Mouse (Mus musculus) stomach, embryonic 15.5 days (tissue): ENCODE results near the gene Ifnl3. TPM values are rescaled to one million over a fixed set of nuclear protein-coding genes. Genes with fewer than 3 reads are reported as not detected.
"Not testable (repeated sequence)": the region's sequence is repeated elsewhere in the genome, so short reads cannot be mapped to it uniquely, and the experiment has no call there.

Experiments
- ATAC-seq: fragments of 200-750 bp; cut with Nextera tagmentation; 2 replicates; pipeline ENCODE4 v1.8.0; 2017; ENCODE audit warnings: low read depth, moderate number of reproducible peaks, moderate TSS enrichment; ENCODE audit not compliant: insufficient read depth, low FRiP score
- H3K27ac ChIP-seq: fragments of 300-500 bp; sonication (generic); 2 replicates; pipeline ENCODE4 v1.5.1; 2015; ENCODE audit warnings: mild to moderate bottlenecking, inconsistent platforms
- H3K27me3 ChIP-seq: fragments of 300-500 bp; sonication (generic); replicated peaks from 2 replicates; pipeline ENCODE4 v1.6.1; 2015; ENCODE audit warnings: inconsistent platforms
- H3K36me3 ChIP-seq: fragments of 300-500 bp; sonication (generic); 2 replicates; pipeline ENCODE4 v1.6.1; 2015; ENCODE audit warnings: inconsistent platforms
- H3K4me1 ChIP-seq: fragments of 300-500 bp; sonication (generic); 2 replicates; pipeline ENCODE4 v1.6.1; 2015; ENCODE audit warnings: inconsistent platforms
- H3K4me2 ChIP-seq: fragments of 300-500 bp; sonication (generic); 2 replicates; pipeline ENCODE4 v1.6.1; 2015; ENCODE audit warnings: mild to moderate bottlenecking, inconsistent platforms
- H3K4me3 ChIP-seq: fragments of 300-500 bp; sonication (generic); replicated peaks from 2 replicates; pipeline ENCODE4 v1.5.1; 2015; ENCODE audit warnings: inconsistent platforms
- H3K9ac ChIP-seq: fragments of 300-500 bp; sonication (generic); 2 replicates; pipeline ENCODE4 v1.6.1; 2015; ENCODE audit warnings: inconsistent platforms
- H3K9me3 ChIP-seq: fragments of 300-500 bp; sonication (generic); 2 replicates; pipeline ENCODE4 v1.6.1; 2016; ENCODE audit warnings: inconsistent platforms
- WGBS: fragments of 180-500 bp; shearing (Covaris S2); methylation state at CpG from one replicate; pipeline ENCODE4 v1.1.7; 2015; 5-methylcytosine and 5-hydroxymethylcytosine counted together
- polyA plus RNA-seq: library from polyadenylated mRNA; unstranded; fragments of >200 nt; fragmentation: Nextera tagmentation; extraction: Ambion mirVana; gene quantifications from 2 replicates; pipeline ENCODE4 v1.2.1, GENCODE M21; 2015

The Ifnl3 gene
- not detected in 2 replicates for polyA plus RNA-seq

GRCm38 (mm10) chr7:28522536-28522935, at the start of gene Ifnl3:
Ifnl3 (plus strand) TSS chr7:28522836.
- not testable (repeated sequence) for H3K4me3 ChIP-seq, ATAC-seq, H3K27me3 ChIP-seq, H3K27ac ChIP-seq, H3K9ac ChIP-seq, H3K9me3 ChIP-seq, H3K4me2 ChIP-seq, H3K4me1 ChIP-seq, H3K36me3 ChIP-seq
- WGBS, result 60% methylated on average over 5 of the region's 6 CpGs

DNA sequence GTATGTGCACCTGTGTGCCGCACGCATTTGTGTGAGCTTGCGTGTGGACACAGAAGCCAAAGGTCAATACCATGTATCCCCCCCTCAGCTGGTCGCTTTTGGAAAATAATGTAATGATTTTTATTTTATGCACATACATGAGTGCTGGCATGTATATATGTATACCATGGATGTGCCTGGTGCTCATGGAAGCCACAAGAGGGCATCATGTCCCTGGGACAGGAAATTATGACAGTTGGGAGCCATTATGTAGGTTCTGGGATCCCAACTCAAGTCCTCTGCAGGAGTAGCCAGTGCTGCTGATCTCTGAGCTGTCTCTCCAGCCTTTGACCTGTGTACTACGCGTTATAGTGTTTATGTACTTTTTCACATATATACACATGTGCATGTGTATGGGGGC, 46.4 kb upstream of the Ifnl3 start:
- Histone ChIP-seq H3K36me3 (no peaks in the 10 kb centered on the region), H3K9me3 (no peaks in the 10 kb centered on the region), H3K27me3 (no peaks in the 10 kb centered on the region), H3K9ac (no peak overlapping the region), H3K4me2 (no peak overlapping the region), H3K4me3 (no peak overlapping the region), H3K27ac (no peak overlapping the region), H3K4me1 (0 out of 2 replicates have a peak, but pooled peaks cover 3% of the 10 kb centered on the region)
- ATAC-seq, result no peak
- 84% methylated on average over 6 of the region's 6 CpGs for WGBS

GRCm38 (mm10) chr7:28477363-28477762, 45.3 kb upstream of the Ifnl3 start:
- Histone ChIP-seq H3K9ac (no peak overlapping the region), H3K4me1 (0 out of 2 replicates have a peak, but pooled peaks cover 3% of the 10 kb centered on the region), H3K27me3 (no peaks in the 10 kb centered on the region), H3K4me2 (no peak overlapping the region), H3K4me3 (no peak overlapping the region), H3K9me3 (no peaks in the 10 kb centered on the region), H3K36me3 (no peaks in the 10 kb centered on the region), H3K27ac (no peak overlapping the region)
- no peak for ATAC-seq
- 81% methylated on average over 5 of the region's 5 CpGs for WGBS

DNA sequence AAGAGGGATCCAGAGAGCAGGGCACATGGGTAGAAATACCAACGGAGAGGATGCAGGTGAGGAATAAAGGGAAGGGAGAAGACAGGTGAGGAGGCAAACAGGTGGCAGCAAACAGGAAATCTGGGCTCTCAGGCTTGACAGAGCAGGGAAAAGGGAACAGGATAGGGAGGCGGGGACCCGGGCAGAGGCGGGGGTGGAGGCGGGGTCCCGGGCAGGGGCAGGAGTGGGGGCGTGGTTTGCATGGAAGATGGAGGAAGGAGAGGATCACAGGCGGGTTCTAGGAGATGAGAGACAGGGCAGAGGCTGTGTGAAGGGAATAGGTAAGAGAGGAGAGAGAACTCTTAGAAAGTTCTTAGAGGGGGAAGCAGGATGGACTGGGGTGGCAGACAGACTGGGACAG, 43.8 kb upstream of the Ifnl3 start:
- 0 out of 2 replicates have a peak, but pooled peaks cover 3% of the 10 kb centered on the region for H3K4me1 ChIP-seq
- no peak overlapping the region for H3K27ac ChIP-seq
- H3K4me3 ChIP-seq, result no peak overlapping the region
- no peaks in the 10 kb centered on the region for H3K27me3 ChIP-seq
- H3K9ac ChIP-seq, result no peak overlapping the region
- peak; percentile 62; the same call in 1 of the 2 replicates for ATAC-seq
- H3K9me3 ChIP-seq, result no peaks in the 10 kb centered on the region
- H3K4me2 ChIP-seq, result 0 out of 2 replicates have a peak overlapping the region, but pooled peaks have one; percentile 16
- WGBS, result 3% methylated on average over 8 of the region's 8 CpGs
- no peaks in the 10 kb centered on the region for H3K36me3 ChIP-seq

DNA sequence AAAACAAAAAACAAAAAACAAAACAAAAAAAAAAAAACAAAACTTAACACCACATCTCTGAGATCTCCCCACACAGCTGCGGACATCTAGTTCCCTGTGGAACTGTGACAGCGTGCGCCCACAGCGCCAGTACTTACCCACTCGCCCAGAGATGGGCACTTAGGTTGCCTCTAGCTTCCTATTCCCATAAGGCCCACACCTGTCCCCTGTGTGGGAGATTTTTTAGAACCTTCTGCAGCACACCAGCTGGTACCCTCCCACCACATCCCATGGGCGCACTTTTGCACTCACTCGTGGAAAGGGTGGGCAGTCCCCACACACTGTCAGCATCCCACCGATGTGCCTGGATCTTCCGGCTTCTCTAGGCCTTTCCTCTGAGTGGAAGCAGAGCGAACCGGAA, 39.8 kb upstream of the Ifnl3 start:
- no peak for ATAC-seq
- WGBS, result 83% methylated on average over 11 of the region's 11 CpGs
- Histone ChIP-seq H3K9ac (no peak overlapping the region), H3K9me3 (no peaks in the 10 kb centered on the region), H3K27ac (no peak overlapping the region), H3K27me3 (no peaks in the 10 kb centered on the region), H3K4me3 (no peak overlapping the region), H3K4me2 (no peak overlapping the region), H3K4me1 (peaks cover 10% of the 10 kb centered on the region), H3K36me3 (no peaks in the 10 kb centered on the region)

- Histone ChIP-seq H3K27me3 (no peaks in the 10 kb centered on the region), H3K4me1 (peaks cover 12% of the 10 kb centered on the region), H3K36me3 (no peaks in the 10 kb centered on the region), H3K27ac (no peak overlapping the region), H3K9me3 (no peaks in the 10 kb centered on the region), H3K9ac (no peak overlapping the region), H3K4me2 (no peak overlapping the region), H3K4me3 (no peak overlapping the region)
- 26% methylated on average over 4 of the region's 4 CpGs for WGBS
- no peak for ATAC-seq
Measured at GRCm38 (mm10) chr7:28484192-28484591, 38.4 kb upstream of the Ifnl3 start.

DNA sequence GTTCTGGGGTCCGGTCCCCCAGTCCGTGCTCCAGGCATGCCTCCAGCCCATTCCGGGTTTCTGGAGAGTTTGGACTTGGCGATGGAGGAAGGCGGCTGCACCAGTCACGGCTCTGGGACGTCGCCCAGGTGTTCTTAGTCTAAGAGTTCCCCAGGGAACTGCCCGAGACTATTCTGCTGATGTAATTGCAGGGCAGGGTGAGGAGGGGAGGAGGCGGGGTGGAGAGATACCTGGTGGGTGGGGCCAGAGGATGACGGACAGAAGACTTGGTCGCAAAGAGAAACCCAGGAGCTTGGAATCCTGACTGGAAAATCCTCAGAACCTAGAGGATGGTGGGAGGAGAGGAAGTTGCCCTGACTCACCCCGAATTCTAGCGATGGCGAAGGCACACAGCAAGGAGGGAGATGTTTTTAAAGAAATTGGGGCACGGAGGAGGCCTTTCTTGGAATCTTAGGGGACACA, 34.6 kb upstream of the Ifnl3 start:
- no peaks in the 10 kb centered on the region for H3K27me3 ChIP-seq
- no peak overlapping the region for H3K9ac ChIP-seq
- peak overlapping the region; percentile 50 for H3K4me2 ChIP-seq
- H3K9me3 ChIP-seq, result no peaks in the 10 kb centered on the region
- no peaks in the 10 kb centered on the region for H3K36me3 ChIP-seq
- peak overlapping the region; percentile 48; the same call in 1 of the 2 replicates for H3K27ac ChIP-seq
- WGBS, result 4% methylated on average over 16 of the region's 16 CpGs
- H3K4me1 ChIP-seq, result peaks cover 15% of the 10 kb centered on the region
- ATAC-seq, result peak; percentile 69; the same call in 1 of the 2 replicates
- H3K4me3 ChIP-seq, result peak overlapping the region; percentile 24

DNA sequence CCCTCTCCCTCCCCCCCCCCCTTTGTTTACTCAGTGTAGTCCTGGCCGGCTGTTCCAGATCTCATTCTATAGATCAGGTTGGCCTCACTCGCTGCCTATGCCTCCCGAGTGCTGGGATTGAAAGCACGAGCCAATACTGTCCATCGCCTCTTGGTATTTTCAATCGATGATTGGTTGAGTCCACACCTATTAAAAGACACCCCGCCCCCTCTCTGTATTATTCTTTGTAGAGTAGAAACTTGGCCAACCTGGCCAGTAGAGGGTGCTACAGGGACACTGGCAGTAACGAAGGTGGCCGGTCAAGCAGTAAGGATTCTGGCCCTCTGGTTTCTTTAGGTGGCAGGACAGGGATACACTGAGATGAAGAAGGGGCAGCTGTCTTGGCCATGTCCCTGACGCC, 32.2 kb upstream of the Ifnl3 start:
- 2% methylated on average over 10 of the region's 10 CpGs for WGBS
- H3K4me3 ChIP-seq, result 0 out of 2 replicates have a peak overlapping the region, but pooled peaks have one; percentile 4
- H3K36me3 ChIP-seq, result no peaks in the 10 kb centered on the region
- H3K27me3 ChIP-seq, result no peaks in the 10 kb centered on the region
- H3K9ac ChIP-seq, result no peak overlapping the region
- peak; percentile 79 for ATAC-seq
- no peak overlapping the region for H3K27ac ChIP-seq
- no peaks in the 10 kb centered on the region for H3K9me3 ChIP-seq
- H3K4me2 ChIP-seq, result peak overlapping the region; percentile 42
- H3K4me1 ChIP-seq, result peaks cover 15% of the 10 kb centered on the region

DNA sequence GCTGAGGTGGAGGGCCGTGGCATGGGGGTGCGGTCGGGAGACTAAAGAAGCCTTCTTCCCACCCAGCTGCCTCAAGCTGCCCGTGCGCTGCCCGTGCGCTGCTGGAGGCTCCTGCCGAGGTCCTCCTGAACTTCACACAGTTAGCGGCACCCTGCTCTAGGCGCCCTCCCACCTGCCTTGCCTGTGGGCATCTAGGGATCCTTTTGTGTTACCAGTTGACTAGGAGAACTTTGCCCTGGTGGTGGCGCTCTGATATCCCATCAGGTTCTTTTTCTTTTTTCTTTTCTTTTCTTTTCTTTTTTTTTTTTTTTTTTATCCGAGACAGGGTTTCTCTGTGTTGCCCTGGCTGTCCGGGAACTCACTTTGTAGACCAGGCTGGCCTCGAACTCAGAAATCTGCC, 31.7 kb upstream of the Ifnl3 start:
- Histone ChIP-seq H3K4me2 (peak overlapping the region; percentile 42), H3K36me3 (no peaks in the 10 kb centered on the region), H3K27me3 (no peaks in the 10 kb centered on the region), H3K9ac (no peak overlapping the region), H3K27ac (no peak overlapping the region), H3K4me1 (peaks cover 15% of the 10 kb centered on the region), H3K4me3 (0 out of 2 replicates have a peak overlapping the region, but pooled peaks have one; percentile 4), H3K9me3 (no peaks in the 10 kb centered on the region)
- 31% methylated on average over 14 of the region's 14 CpGs for WGBS
- ATAC-seq, result no peak

DNA sequence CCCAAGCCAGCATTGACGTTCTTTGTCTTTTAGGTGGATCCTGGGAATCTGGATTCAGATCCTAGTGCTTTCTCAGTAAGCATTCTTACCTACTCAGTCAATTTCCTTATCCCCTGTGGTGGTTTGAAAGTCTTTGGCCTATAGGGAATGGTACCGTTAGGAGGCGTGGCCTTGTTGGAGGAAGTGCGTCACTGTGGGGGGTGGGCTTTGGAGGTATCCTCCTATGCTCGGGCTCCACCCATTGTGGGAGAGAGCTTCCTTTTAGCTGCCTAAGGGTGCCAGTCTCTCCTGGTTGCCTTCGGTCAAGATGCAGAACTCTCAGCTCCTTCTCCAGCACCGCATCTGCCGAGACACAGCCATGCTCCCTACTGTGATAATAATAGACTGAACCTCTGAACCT, 30.3 kb upstream of the Ifnl3 start:
- no peaks in the 10 kb centered on the region for H3K27me3 ChIP-seq
- H3K4me2 ChIP-seq, result no peak overlapping the region
- no peak overlapping the region for H3K27ac ChIP-seq
- H3K36me3 ChIP-seq, result no peaks in the 10 kb centered on the region
- H3K9me3 ChIP-seq, result no peaks in the 10 kb centered on the region
- H3K9ac ChIP-seq, result no peak overlapping the region
- peaks cover 14% of the 10 kb centered on the region for H3K4me1 ChIP-seq
- H3K4me3 ChIP-seq, result no peak overlapping the region
- no peak for ATAC-seq
- 85% methylated on average over 8 of the region's 8 CpGs for WGBS

DNA sequence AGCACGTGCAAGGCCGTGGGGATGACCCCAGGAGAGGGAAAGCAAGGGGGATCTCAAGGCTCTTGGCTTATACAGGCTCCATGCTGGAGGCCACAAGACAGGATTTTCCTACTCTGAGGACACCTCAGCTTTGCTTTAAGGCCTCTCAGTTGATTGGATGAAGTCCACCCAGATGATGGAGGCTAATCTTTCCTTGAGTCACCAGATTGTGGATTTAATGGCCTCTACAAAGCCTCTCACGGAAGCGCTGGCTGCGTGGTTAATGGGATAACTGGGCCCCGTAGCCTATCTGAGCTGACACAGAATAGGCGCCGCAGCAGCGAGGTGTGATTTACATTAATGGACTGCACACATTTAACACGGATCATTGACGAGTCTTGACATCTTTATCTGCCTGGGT, 27.2 kb upstream of the Ifnl3 start:
- WGBS, result 69% methylated on average over 11 of the region's 11 CpGs
- H3K4me3 ChIP-seq, result no peak overlapping the region
- no peak overlapping the region for H3K4me2 ChIP-seq
- H3K36me3 ChIP-seq, result no peaks in the 10 kb centered on the region
- H3K9ac ChIP-seq, result no peak overlapping the region
- ATAC-seq, result no peak
- no peaks in the 10 kb centered on the region for H3K27me3 ChIP-seq
- no peak overlapping the region for H3K27ac ChIP-seq
- peaks cover 3% of the 10 kb centered on the region; the same call in 1 of the 2 replicates for H3K4me1 ChIP-seq
- H3K9me3 ChIP-seq, result no peaks in the 10 kb centered on the region

DNA sequence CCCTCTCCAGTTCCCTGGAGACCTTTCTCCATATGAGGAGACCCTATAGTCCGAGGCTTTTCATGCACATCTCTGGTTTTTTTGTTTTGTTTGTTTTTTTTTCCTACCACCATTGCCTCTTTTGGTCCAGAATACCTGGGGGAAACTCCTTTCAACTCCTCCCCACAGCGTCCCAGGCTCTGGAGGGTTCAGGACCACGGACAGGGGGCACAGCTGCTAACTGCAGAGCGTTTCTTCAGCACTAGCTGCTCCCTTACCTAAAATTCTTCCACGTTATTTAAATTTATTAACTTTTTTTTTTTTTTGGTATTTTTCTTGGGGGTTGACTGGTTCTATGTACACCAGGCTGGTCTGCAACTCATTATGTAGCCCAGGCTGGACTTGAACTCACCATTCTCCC, 17.1 kb upstream of the Ifnl3 start:
- Histone ChIP-seq H3K4me1 (0 out of 2 replicates have a peak, but pooled peaks cover 2% of the 10 kb centered on the region), H3K27me3 (no peaks in the 10 kb centered on the region), H3K4me3 (no peak overlapping the region), H3K9me3 (no peaks in the 10 kb centered on the region), H3K36me3 (no peaks in the 10 kb centered on the region), H3K4me2 (no peak overlapping the region), H3K27ac (no peak overlapping the region), H3K9ac (no peak overlapping the region)
- no peak for ATAC-seq
- WGBS, result 7% methylated on average over 5 of the region's 5 CpGs

DNA sequence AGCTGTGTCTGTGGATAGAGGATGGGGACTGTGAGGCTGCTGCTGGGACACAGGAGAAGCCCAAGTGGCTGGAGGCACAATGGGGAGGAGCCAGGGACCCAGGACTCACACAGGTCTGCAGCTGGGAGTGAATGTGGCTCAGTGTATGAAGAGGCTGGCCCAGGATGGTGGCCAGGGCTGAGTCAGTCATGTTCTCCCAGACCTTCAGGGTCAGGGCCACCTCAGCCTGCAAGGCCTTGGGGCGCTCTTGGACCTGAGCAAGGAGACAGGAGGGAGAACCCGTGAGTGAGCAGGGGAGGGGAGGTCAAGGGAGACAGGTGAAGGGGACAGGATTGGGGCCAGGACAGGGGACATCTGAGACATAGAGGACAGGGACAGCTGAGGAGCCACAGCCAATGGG, 13.5 kb upstream of the Ifnl3 start:
- H3K9ac ChIP-seq, ATAC-seq, H3K9me3 ChIP-seq: not testable (repeated sequence)

More for the DNA sequence above, 13.5 kb upstream of the Ifnl3 start:
- H3K4me2 ChIP-seq, H3K27me3 ChIP-seq, H3K4me1 ChIP-seq, H3K4me3 ChIP-seq, H3K36me3 ChIP-seq, H3K27ac ChIP-seq: not testable (repeated sequence)
- 67% methylated on average over 2 of the region's 2 CpGs for WGBS
